9 mouse cellular contexts compared by ENCODE assay signal in the genomic region with DNA sequence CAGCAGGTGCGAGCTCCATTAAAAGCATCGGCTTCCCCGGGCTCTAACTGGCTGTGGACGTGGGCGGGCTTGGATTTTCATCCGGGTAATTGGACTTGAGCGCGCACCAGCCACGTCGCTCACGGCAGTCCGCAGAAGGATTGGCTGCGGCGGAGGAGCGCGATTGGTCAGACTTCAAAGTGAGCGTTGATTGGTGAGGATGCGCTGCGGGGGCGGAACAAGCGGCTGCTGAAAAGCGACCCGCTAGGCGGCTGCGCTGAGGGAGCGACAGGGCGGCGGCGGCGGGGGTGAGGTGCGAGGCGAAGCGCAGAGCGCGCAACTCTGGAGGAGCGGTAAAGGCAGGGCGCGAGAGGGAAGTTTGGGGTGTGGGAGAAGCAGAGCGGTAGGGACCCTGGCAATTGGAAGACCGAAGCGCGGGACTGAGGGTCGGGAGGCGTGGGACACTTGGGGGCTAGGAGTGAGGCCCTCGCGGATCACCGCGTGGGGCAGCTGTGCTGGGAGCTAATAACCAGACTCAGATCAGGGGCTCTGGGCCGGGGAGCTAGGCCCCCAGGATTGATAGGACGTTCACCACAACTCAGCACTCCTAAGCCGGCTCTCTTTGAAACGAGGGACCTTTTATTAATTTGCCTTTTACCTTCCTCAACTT. TPM values are rescaled to one million over a fixed set of nuclear protein-coding genes. Genes with fewer than 3 reads are reported as not detected.
DNase-seq lines count a peak whose midpoint lies in the region; ATAC-seq lines count a peak whose summit lies in the region.
"Had no signal": no experiment of that assay in that cellular context is flagged by ENCODE, and none has a peak within 500 bp of the region (broad histone marks: within the 10 kb centered on the region; RNA-seq: fewer than 3 reads in every experiment).

TSS of gene Tdrkh (plus strand) at position 243 of the 649 bp plus-strand sequence.

- peak within 1 kb of the TSS; percentile 88 for H3K4me2 ChIP-seq in forebrain, embryonic 11.5 days (ENCODE audit: low read depth, low read length, severe bottlenecking)
- H3K4me2 ChIP-seq in heart, embryonic 15.5 days = peak within 1 kb of the TSS; percentile 93
- H3K4me2 ChIP-seq in liver, embryonic 12.5 days = peak within 1 kb of the TSS; percentile 74

- H3K9ac ChIP-seq in forebrain, embryonic 11.5 days (ENCODE audit: low read length) = peak within 1 kb of the TSS; percentile 73
- H3K9ac ChIP-seq in heart, embryonic 15.5 days = peak within 1 kb of the TSS; percentile 45
- H3K9ac ChIP-seq in liver, embryonic 12.5 days = peak within 1 kb of the TSS; percentile 53

- H3K27me3 ChIP-seq in forebrain, embryonic 11.5 days (ENCODE audit: control insufficient read depth, insufficient read depth, low read length) = no peaks in the 10 kb centered on the region
- peaks cover 3% of the 10 kb centered on the region; the same call in 1 of the 2 replicates for H3K27me3 ChIP-seq in heart, embryonic 15.5 days
- H3K27me3 ChIP-seq in liver, embryonic 12.5 days (replicated peaks) = peaks cover 26% of the 10 kb centered on the region
- no peaks in the 10 kb centered on the region for H3K27me3 ChIP-seq in splenic B cell, adult 2 months (ENCODE audit: control insufficient read depth, insufficient read depth, low read length, poor library complexity, severe bottlenecking)

- H3K9me3 ChIP-seq in forebrain, embryonic 11.5 days (ENCODE audit: control insufficient read depth, low read length) = no peaks in the 10 kb centered on the region
- H3K9me3 ChIP-seq in heart, embryonic 15.5 days (replicated peaks) = no peaks in the 10 kb centered on the region
- H3K9me3 ChIP-seq in liver, embryonic 12.5 days (replicated peaks) = no peaks in the 10 kb centered on the region
- H3K9me3 ChIP-seq: G1E had no signal

- H3K4me1 ChIP-seq in forebrain, embryonic 11.5 days (replicated peaks; ENCODE audit: control insufficient read depth, insufficient read depth, low read length) = no peaks in the 10 kb centered on the region; the same call in 1 of the 2 replicates
- peaks cover 11% of the 10 kb centered on the region for H3K4me1 ChIP-seq in heart, embryonic 15.5 days (replicated peaks)
- H3K4me1 ChIP-seq in liver, embryonic 12.5 days = peaks cover 15% of the 10 kb centered on the region

- H3K4me3 ChIP-seq in forebrain, embryonic 11.5 days (ENCODE audit: low read depth, low read length) = peak within 1 kb of the TSS; percentile 46
- peak within 1 kb of the TSS; percentile 54 for H3K4me3 ChIP-seq in heart, embryonic 15.5 days
- H3K4me3 ChIP-seq in liver, embryonic 12.5 days = peak within 1 kb of the TSS; percentile 50

- peak; percentile 98 for ATAC-seq in CD4-positive, CD25-positive, alpha-beta regulatory T cell, adult 4 months
- ATAC-seq in forebrain, embryonic 11.5 days (replicated peaks; ENCODE audit: low FRiP score) = peak; percentile 100
- peak; percentile 98 for ATAC-seq in heart, embryonic 15.5 days (replicated peaks; ENCODE audit: insufficient number of reproducible peaks, insufficient read depth, low FRiP score, low read depth)
- peak; percentile 94 for ATAC-seq in liver, embryonic 12.5 days

- H3K36me3 ChIP-seq in forebrain, embryonic 11.5 days (ENCODE audit: control insufficient read depth, insufficient read depth, low read length) = no peaks in the 10 kb centered on the region
- no peaks in the 10 kb centered on the region for H3K36me3 ChIP-seq in heart, embryonic 15.5 days
- no peaks in the 10 kb centered on the region for H3K36me3 ChIP-seq in liver, embryonic 12.5 days
- no peaks in the 10 kb centered on the region for H3K36me3 ChIP-seq in splenic B cell, adult 2 months (ENCODE audit: control insufficient read depth, insufficient read depth, low read length, poor library complexity, severe bottlenecking)
- H3K36me3 ChIP-seq: G1E had no signal

- WGBS in forebrain, embryonic 11.5 days = 7% methylated on average over 52 of the region's 52 CpGs
- 9% methylated on average over 52 of the region's 52 CpGs for WGBS in heart, embryonic 15.5 days
- WGBS in liver, embryonic 12.5 days (ENCODE audit: insufficient replicate concordance) = 11% methylated on average over 52 of the region's 52 CpGs

- DNase-seq in c-Kit-positive CD71-positive TER-119-positive erythroid progenitor cells, embryonic 14.5 days (ENCODE audit: low spot score) = peak; percentile 84
- peak; percentile 98 for DNase-seq in forebrain, embryonic 11.5 days (ENCODE audit: low spot score)
- peak; percentile 96 for DNase-seq in kidney, postnatal 14 days
- peak; percentile 97 for DNase-seq in naive thymus-derived CD4-positive, alpha-beta T cell, adult 2 months (ENCODE audit: low read depth)
- peak; percentile 95 for DNase-seq in splenic B cell, adult 2 months (ENCODE audit: low read depth, low spot score)

- H3K27ac ChIP-seq in forebrain, embryonic 11.5 days (ENCODE audit: low read depth, low read length) = 0 out of 2 replicates have a peak within 1 kb of the TSS, but pooled peaks have one; percentile 6
- no peak within 1 kb of the TSS for H3K27ac ChIP-seq in heart, embryonic 15.5 days
- H3K27ac ChIP-seq in liver, embryonic 12.5 days = no peak within 1 kb of the TSS

RNA-seq across cellular contexts. Expression of gene Tdrkh, which starts in this region (rescaled TPM):
- polyA plus RNA-seq in CD4-positive, CD25-positive, alpha-beta regulatory T cell, adult 4 months (2017; shearing (Covaris generic)) = 10 to 100 TPM; 11.4 to 11.6 TPM
- polyA plus RNA-seq in forebrain, embryonic 11.5 days (2014; fragmentation: Nextera tagmentation; extraction: Ambion mirVana) = 55.0 and 57.5 TPM in 2 replicates
- polyA plus RNA-seq in heart, embryonic 15.5 days (2015; fragmentation: Nextera tagmentation; extraction: Ambion mirVana) = 8.3 and 10.0 TPM in 2 replicates
- 10.7 and 11.1 TPM in 2 replicates for polyA plus RNA-seq in liver, embryonic 12.5 days (2016; fragmentation: Nextera tagmentation; extraction: Ambion mirVana)
- polyA plus RNA-seq: G1E had no signal
